Comparison of ENCODE assay signal across 8 mouse cellular contexts in genomic region chr12:71830607-71831257, GRCm38 (mm10). TPM values are rescaled to one million over a fixed set of nuclear protein-coding genes. Genes with fewer than 3 reads are reported as not detected.
A peak's percentile ranks its signal among the peaks of the same experiment; 100 is the strongest.
DNase-seq lines count a peak whose midpoint lies in the region; ATAC-seq and TF ChIP-seq lines count a peak whose summit lies in the region.

Daam1 (plus strand) TSS chr12:71831078.

- H3K9me3 ChIP-seq in megakaryocyte, embryonic 14.5 days = no peaks in the 10 kb centered on the region

- peaks cover 2% of the 10 kb centered on the region for H3K27me3 ChIP-seq in megakaryocyte, embryonic 14.5 days (replicated peaks)

- peak; percentile 98 for ATAC-seq in activated CD4-positive, CD25-positive, alpha-beta regulatory T cell, adult 4 months

- peak; percentile 100 for TF ChIP-seq POLR2A in cortical plate, adult 2 months (IDR thresholded peaks at IDR 0.05; ENCODE audit: extremely low read depth, insufficient read depth, low read length)

- peaks cover 2% of the 10 kb centered on the region for H3K4me1 ChIP-seq in cortical plate, adult 2 months (ENCODE audit: control insufficient read depth, insufficient read depth, low read length)
- peaks cover 55% of the 10 kb centered on the region for H3K4me1 ChIP-seq in megakaryocyte, embryonic 14.5 days

- H3K36me3 ChIP-seq in megakaryocyte, embryonic 14.5 days (replicated peaks; ENCODE audit: low read length) = peaks cover 30% of the 10 kb centered on the region

- peak within 1 kb of the TSS; percentile 13 for H3K27ac ChIP-seq in cortical plate, adult 2 months (ENCODE audit: insufficient read depth, low read length)

- peak within 1 kb of the TSS; percentile 60 for H3K4me3 ChIP-seq in cortical plate, adult 2 months (ENCODE audit: insufficient read depth, low read length)
- peak within 1 kb of the TSS; percentile 97 for H3K4me3 ChIP-seq in megakaryocyte, embryonic 14.5 days (replicated peaks)

- TF ChIP-seq CTCF in cortical plate, adult 2 months (IDR thresholded peaks at IDR 0.05; ENCODE audit: extremely low read depth, insufficient read depth, low read length) = peak; percentile 44

- DNase-seq in gastrocnemius, adult 8-10 months (ENCODE audit: low spot score in 2 of 2) = peak; percentile 86 to 92
- peak; percentile 97 for DNase-seq in hindlimb bud, embryonic 11.5 days (ENCODE audit: extremely low spot score, low read depth, low spot score)
- peak; percentile 95 to 98 for DNase-seq in left cerebral cortex, adult 8-10 months (ENCODE audit: low spot score in 2 of 2)
- DNase-seq in right cerebral cortex, postnatal 10 days (ENCODE audit: low spot score in 2 of 2) = peak; percentile 97 to 99
- DNase-seq in urinary bladder, postnatal 25 days (ENCODE audit: low spot score) = peak; percentile 67

RNA-seq across cellular contexts. Expression of gene Daam1, which starts in this region (rescaled TPM):
- 1 to 10 TPM; 1.9 to 2.0 TPM for polyA plus RNA-seq in activated CD4-positive, CD25-positive, alpha-beta regulatory T cell, adult 4 months (2017; shearing (Covaris generic))
- polyA plus RNA-seq in cortical plate, adult 2 months (2012; rRNA removed) = 26.2 and 26.9 TPM in 2 replicates
- 10 to 100 TPM in 1 of 4 experiments, 1 to 10 TPM in 3; 7.7 to 10.4 (median 8.8) TPM for total RNA-seq in gastrocnemius, adult 8-10 months (2022)
- total RNA-seq in left cerebral cortex, adult 8-10 months (2022) = 10 to 100 TPM; 49.2 to 52.6 (median 51.6) TPM
- polyA plus RNA-seq in megakaryocyte, embryonic 14.5 days (2012; ENCODE audit: insufficient read depth, low replicate concordance) = 52.8 and 186 TPM in 2 replicates

Comparison
In these comparisons a context has a peak if more than half of its experiments do, and no peak if none do; other contexts are left out.
1. Peak in every context shown above with its lines: DNase-seq, ATAC-seq, H3K4me3 ChIP-seq and H3K27ac ChIP-seq.
2. RNA of gene Daam1 (total RNA-seq): 49.2 to 52.6 TPM in left cerebral cortex, adult 8-10 months; 7.7 to 10.4 TPM in gastrocnemius, adult 8-10 months; every median in the first group is over 4 times any median in the second.